Mouse (Mus musculus) liver, embryonic 13.5 days (tissue): ENCODE data around the gene Hspa1a. TPM values are rescaled to one million over a fixed set of nuclear protein-coding genes. Genes with fewer than 3 reads are reported as not detected.
"Not testable (repeated sequence)": the region's sequence is repeated elsewhere in the genome, so short reads cannot be mapped to it uniquely, and the experiment has no call there.

Experiments
- ATAC-seq: fragments of 200-750 bp; cut with Nextera tagmentation; 2 replicates; pipeline ENCODE4 v1.8.0; 2017; ENCODE audit warnings: low read depth, mild to moderate bottlenecking, moderate number of reproducible peaks, moderate library complexity
- DNase-seq: peaks from one replicate; pipeline ENCODE4 v3.0.0; 2022
- H3K27ac ChIP-seq: fragments of 300-500 bp; sonication (generic); 2 replicates; pipeline ENCODE4 v1.5.1; 2015; ENCODE audit warnings: moderate library complexity, mild to moderate bottlenecking, inconsistent platforms
- H3K27me3 ChIP-seq: fragments of 300-500 bp; sonication (generic); 2 replicates; pipeline ENCODE4 v1.6.1; 2015; ENCODE audit warnings: mild to moderate bottlenecking, inconsistent platforms
- H3K36me3 ChIP-seq: fragments of 300-500 bp; sonication (generic); 2 replicates; pipeline ENCODE4 v1.6.1; 2015; ENCODE audit warnings: mild to moderate bottlenecking, inconsistent platforms
- H3K4me1 ChIP-seq: fragments of 300-500 bp; sonication (generic); replicated peaks from 2 replicates; pipeline ENCODE4 v1.6.1; 2015; ENCODE audit warnings: inconsistent platforms
- H3K4me2 ChIP-seq: fragments of 300-500 bp; sonication (generic); 2 replicates; pipeline ENCODE4 v1.6.1; 2015; ENCODE audit warnings: inconsistent platforms, mild to moderate bottlenecking, moderate library complexity
- H3K4me3 ChIP-seq: fragments of 300-500 bp; sonication (generic); replicated peaks from 2 replicates; pipeline ENCODE4 v1.5.1; 2015; ENCODE audit warnings: mild to moderate bottlenecking, inconsistent platforms
- H3K9ac ChIP-seq: fragments of 300-500 bp; sonication (generic); 2 replicates; pipeline ENCODE4 v1.6.1; 2015; ENCODE audit warnings: mild to moderate bottlenecking, inconsistent platforms
- H3K9me3 ChIP-seq: fragments of 300-500 bp; sonication (generic); replicated peaks from 2 replicates; pipeline ENCODE4 v1.6.1; 2016; ENCODE audit warnings: inconsistent platforms
- WGBS: fragments of 180-500 bp; shearing (Covaris S2); methylation state at CpG from one replicate; pipeline ENCODE4 v1.1.7; 2015; ENCODE audit not compliant: insufficient replicate concordance; 5-methylcytosine and 5-hydroxymethylcytosine counted together
- polyA plus RNA-seq: library from polyadenylated mRNA; unstranded; fragments of >200 nt; fragmentation: Nextera tagmentation; extraction: Ambion mirVana; gene quantifications from 2 replicates; pipeline ENCODE4 v1.2.1, GENCODE M21; 2015

Gene Hspa1a
- polyA plus RNA-seq, 1 experiment from 2014 or later, result 2.1 TPM

DNA sequence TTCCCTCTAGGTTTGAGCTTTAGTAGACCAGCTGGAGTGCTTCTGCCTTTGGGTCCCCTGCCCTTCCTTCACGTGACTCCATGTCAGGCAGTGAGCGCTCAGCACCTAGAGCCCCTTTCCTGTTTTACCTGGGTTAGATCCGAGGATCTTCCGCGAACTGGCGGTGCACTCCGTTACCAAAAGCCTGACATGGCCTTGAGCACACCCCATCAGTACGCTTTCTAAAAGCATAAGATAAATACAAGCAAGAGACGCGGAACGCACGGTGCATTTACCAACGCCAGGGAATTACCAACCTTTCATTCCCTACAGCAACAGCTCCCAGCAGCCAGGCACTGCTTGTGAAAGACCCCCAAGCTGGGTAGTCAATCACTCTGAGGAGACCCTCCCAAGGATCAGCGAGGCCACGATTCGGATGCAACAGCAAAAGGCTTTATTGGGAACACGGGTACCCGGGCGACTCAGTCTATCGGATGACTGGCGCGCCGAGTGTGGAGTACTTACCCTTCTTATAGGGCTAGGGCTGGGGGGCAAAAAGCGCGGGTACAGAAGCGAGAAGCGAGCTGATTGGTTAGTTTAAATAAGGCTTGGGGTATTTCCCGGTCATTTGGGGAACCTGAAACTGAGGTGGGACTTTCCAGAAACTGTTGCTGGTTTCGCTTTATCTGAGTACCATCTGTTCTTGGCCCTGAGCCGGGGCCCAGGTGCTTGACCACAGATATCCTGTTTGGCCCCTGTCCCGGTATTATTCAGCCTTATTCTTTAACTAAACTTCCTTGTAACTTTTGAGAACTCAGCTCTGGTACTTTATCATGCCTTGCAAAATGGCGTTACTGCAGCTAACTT is 28.1 kb upstream of the Hspa1a start:
- peak overlapping the region; percentile 91 for H3K9ac ChIP-seq
- H3K4me1 ChIP-seq, result peaks cover 76% of the 10 kb centered on the region
- not testable (repeated sequence) for H3K9me3 ChIP-seq, H3K27me3 ChIP-seq
- 5% methylated on average over 31 of the region's 32 CpGs for WGBS
- DNase-seq (peak; percentile 73), ATAC-seq (peak; percentile 24)
- H3K36me3 ChIP-seq, result peaks cover 51% of the 10 kb centered on the region
- H3K4me3 ChIP-seq, result peak overlapping the region; percentile 79
- H3K4me2 ChIP-seq, result peak overlapping the region; percentile 85
- peak overlapping the region; percentile 97 for H3K27ac ChIP-seq

DNA sequence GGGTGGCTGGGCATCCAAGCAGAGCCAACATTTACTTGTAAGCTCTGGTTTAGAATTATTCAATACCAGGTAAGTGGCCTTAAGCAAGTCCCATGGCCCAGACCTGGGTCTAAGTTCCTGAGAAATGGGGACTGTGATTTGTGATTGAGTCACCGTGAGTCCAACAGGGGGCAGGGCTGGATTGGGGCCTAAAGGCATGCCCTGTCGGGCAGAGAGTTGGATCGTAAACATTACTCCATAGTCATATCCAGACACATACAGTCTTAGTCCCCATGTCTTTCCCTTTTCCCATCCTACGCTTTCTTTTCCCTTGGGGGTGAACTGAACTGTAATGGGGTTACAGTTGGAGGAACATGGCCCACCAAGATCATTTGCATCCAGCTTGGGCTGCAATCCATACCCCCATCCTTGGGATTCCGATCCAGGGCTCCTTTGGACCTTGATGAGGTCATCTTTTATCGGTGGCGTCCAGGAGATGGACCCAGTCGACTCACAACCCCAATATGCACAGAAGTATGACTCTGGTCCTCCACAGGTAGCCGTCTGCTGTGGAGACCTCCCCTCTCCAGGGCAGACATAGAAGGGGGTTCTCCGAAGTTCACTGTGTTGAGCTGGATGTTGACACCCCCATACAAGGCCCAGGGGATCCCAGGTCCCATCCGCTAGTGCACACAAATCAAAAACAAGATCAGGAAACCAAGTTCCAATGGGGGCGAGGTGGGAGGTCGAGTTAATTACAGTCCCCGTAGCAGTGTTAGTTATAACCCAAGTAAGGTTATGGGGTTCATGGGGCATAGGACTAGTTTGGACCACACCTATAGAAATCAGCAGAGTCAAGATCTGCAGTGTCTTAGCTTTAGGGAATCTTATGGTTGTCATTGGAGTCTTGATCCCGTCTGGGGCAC is 26.8 kb upstream of the Hspa1a start:
- no peak for DNase-seq
- Histone ChIP-seq H3K36me3 (peaks cover 39% of the 10 kb centered on the region), H3K27me3 (no peaks in the 10 kb centered on the region), H3K27ac (peak overlapping the region; percentile 97), H3K9ac (peak overlapping the region; percentile 86), H3K4me3 (peak overlapping the region; percentile 79), H3K4me2 (peak overlapping the region; percentile 85), H3K9me3 (no peaks in the 10 kb centered on the region), H3K4me1 (peaks cover 66% of the 10 kb centered on the region)
- ATAC-seq, result no peak
- WGBS, result 71% methylated on average over 15 of the region's 15 CpGs

DNA sequence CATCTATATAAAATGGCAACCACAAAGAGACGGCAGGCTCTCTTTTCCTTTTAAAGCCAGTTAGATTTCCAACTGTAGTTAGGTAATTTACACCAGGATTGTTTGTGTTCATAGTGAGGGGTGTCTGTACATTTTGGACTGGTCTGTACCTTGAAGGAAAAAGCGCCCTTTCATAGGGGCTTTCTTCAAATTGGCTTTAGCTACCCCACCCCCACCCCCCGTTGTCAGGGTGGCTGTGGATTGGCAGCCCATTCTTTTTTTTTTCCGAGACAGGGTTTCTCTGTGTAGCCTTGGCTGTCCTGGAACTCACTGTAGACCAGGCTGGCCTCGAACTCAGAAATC is 25.2 kb upstream of the Hspa1a start:
- DNase-seq (no peak), ATAC-seq (no peak)
- peak overlapping the region; percentile 85 for H3K4me2 ChIP-seq
- H3K36me3 ChIP-seq, result peaks cover 39% of the 10 kb centered on the region
- H3K4me3 ChIP-seq, result peak overlapping the region; percentile 79
- H3K9ac ChIP-seq, result peak overlapping the region; percentile 86
- H3K9me3 ChIP-seq, result no peaks in the 10 kb centered on the region
- WGBS, result 65% methylated on average over 5 of the region's 5 CpGs
- H3K4me1 ChIP-seq, result peaks cover 49% of the 10 kb centered on the region
- H3K27me3 ChIP-seq, result no peaks in the 10 kb centered on the region
- peak overlapping the region; percentile 97 for H3K27ac ChIP-seq

DNA sequence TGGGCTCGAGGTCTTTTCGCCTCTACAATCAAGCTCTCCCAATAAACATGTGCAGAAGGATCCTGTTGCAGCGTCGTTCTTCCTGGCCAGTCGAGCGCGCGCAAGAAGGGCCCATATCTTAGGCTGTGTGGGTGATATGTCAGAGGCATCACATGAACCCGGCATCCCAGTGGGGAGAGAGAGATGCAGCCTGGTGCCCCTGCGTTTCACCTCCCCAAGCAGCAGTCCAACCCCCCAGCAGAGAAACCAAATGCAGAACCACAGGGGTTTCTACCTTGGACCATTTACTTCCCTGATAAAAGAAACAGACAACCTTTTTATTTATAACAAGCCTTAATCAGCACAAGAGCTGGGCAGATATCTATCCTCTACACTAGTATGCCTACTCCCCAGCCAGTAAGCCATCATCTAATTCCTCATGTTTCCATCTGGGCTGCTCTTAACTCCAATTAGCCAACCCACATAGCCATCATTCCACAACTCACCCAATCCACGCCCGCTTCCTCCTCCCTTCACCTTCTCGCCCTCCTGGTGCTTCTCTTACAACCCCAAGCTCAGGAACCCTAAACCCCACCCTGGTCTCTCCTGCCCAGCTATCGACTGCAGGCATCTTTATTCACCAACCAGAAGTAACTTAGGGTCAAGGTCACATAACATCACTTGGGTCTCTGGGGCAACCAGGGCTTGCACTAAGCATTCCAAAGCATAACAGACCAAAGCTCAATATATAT is 24.6 kb upstream of the Hspa1a start:
- H3K4me3 ChIP-seq, result peak overlapping the region; percentile 79
- peaks cover 49% of the 10 kb centered on the region for H3K4me1 ChIP-seq
- ATAC-seq (no peak), DNase-seq (no peak)
- H3K27ac ChIP-seq, result peak overlapping the region; percentile 97
- no peaks in the 10 kb centered on the region for H3K9me3 ChIP-seq
- WGBS, result 59% methylated on average over 13 of the region's 14 CpGs
- peak overlapping the region; percentile 85 for H3K4me2 ChIP-seq
- no peaks in the 10 kb centered on the region for H3K27me3 ChIP-seq
- peak overlapping the region; percentile 86 for H3K9ac ChIP-seq
- peaks cover 42% of the 10 kb centered on the region for H3K36me3 ChIP-seq

DNA sequence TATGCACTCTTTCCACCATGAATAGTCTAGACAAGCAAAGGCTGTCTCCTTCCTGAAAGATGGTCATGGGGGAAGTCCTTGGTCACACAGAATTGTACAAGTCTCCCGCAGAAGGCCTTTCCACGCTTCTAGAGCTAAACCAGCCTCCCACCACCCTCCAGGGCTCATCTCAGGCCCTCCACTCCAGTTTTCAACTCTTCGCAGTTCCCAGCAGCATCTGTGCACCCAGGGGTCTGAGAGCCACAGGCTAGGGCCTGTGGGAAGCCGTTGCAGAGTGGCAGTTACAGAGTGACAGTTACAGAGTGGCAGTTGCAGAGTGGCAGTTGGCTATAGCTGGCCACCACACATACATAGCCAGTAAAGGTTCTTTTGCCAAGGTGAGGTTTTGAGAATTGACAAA is 24.0 kb upstream of the Hspa1a start:
- WGBS, result 87% methylated on average over 4 of the region's 4 CpGs
- H3K4me2 ChIP-seq, result peak overlapping the region; percentile 43; the same call in 1 of the 2 replicates
- not testable (repeated sequence) for H3K9ac ChIP-seq

DNA sequence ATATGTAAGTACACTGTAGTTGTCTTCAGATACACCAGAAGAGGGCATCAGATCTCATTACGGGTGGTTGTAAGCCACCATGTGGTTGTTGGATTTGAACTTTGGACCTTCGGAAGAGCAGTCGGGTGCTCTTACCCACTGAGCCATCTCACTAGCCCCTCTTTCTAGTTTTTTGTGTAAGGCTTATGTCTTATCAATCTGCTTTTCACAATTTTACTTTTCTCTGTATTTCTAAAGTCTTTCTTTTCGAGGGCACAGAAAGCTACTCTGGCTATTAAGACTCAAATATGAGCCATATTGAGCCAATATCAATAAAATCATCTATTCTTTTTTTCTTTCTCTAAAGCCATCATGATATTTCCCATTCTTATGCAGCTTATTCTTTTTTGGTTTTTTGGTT is 23.2 kb upstream of the Hspa1a start:
- H3K4me2 ChIP-seq, result peak overlapping the region; percentile 43; the same call in 1 of the 2 replicates
- not testable (repeated sequence) for ATAC-seq
- H3K36me3 ChIP-seq, result peaks cover 55% of the 10 kb centered on the region

More for the DNA sequence above, 24.0 kb upstream of the Hspa1a start:
- Histone ChIP-seq H3K27ac (peak overlapping the region; percentile 73), H3K4me3 (peak overlapping the region; percentile 28), H3K4me1 (peaks cover 49% of the 10 kb centered on the region), H3K36me3 (peaks cover 48% of the 10 kb centered on the region)
- ATAC-seq, H3K9me3 ChIP-seq, DNase-seq, H3K27me3 ChIP-seq: not testable (repeated sequence)

DNA sequence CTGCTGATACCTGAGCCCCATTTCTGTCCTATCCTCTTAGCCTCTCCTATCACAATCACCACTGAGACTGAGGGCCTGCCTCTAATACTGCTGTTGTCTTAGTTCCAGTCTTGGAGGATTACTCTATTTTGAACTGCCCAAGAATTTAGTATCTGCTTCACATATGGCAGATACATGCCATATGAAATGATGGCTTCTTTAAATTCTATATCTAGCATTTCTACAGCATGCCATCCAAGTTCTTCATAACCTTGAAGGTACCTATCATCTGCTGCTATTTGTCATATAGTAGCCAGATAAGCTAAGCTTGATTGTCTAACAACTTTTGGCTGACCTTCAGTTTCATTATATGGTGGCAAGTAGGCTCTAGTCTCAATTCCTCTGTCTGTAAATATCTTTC is 22.8 kb upstream of the Hspa1a start:
- H3K4me3 ChIP-seq, result no peak overlapping the region
- H3K27me3 ChIP-seq, result no peaks in the 10 kb centered on the region
- no peak overlapping the region for H3K9ac ChIP-seq
- H3K27ac ChIP-seq, result peak overlapping the region; percentile 61
- H3K4me2 ChIP-seq, result no peak overlapping the region
- peaks cover 55% of the 10 kb centered on the region for H3K36me3 ChIP-seq
- no peak for ATAC-seq
- no peak for DNase-seq
- no peaks in the 10 kb centered on the region for H3K9me3 ChIP-seq
- H3K4me1 ChIP-seq, result peaks cover 45% of the 10 kb centered on the region

More for the DNA sequence above, 23.2 kb upstream of the Hspa1a start:
- not testable (repeated sequence) for H3K4me3 ChIP-seq, H3K27ac ChIP-seq, DNase-seq, H3K27me3 ChIP-seq, H3K9ac ChIP-seq, H3K9me3 ChIP-seq
- WGBS, result 75% methylated on average over 4 of the region's 4 CpGs
- peaks cover 49% of the 10 kb centered on the region for H3K4me1 ChIP-seq

DNA sequence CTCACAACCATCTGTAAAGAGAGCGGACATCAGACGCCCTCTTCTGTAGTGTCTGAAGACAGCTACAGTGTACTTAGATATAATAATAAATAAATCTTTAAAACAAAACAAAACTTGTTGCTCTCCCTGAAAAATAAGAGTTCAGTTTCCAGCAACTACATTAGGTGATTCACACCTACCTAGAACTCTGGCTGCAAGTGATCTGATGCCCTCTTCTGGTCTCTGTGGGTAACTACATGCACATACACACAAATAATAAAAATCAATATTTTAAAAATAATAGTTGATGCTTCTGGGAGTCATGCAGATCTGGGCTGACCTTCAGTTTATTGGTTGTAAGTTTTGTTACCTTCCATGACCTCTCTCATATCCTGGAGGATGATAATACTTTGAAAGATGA is 12.3 kb upstream of the Hspa1a start:
- Histone ChIP-seq H3K4me3 (no peak overlapping the region), H3K36me3 (peaks cover 33% of the 10 kb centered on the region), H3K27ac (no peak overlapping the region), H3K9me3 (no peaks in the 10 kb centered on the region), H3K4me2 (no peak overlapping the region), H3K4me1 (peaks cover 37% of the 10 kb centered on the region), H3K9ac (0 out of 2 replicates have a peak overlapping the region, but pooled peaks have one; percentile 4), H3K27me3 (no peaks in the 10 kb centered on the region)
- WGBS, result 63% methylated on average over 2 of the region's 2 CpGs
- ATAC-seq (no peak), DNase-seq (no peak)

DNA sequence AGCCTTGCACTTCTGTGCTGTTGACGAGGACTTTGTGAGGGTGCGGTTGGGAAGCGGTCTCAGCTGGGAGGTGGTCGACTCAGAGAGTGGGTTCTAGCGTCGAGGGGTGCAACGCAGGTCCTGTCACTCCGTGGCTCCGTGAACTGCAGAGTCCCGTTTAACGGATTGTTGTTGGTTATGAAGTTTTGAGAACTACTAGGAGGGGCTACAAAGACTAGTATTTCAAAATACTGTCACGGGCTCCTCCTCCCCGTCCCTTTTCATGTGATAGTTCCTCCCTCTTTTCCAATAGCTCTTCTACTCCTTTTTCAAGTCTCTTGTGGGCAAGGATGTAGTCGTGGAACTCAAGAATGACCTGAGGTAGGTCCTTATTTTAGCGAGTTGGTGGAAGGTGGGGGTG is 10.4 kb upstream of the Hspa1a start:
- H3K9ac ChIP-seq, result peak overlapping the region; percentile 88
- H3K27ac ChIP-seq, result peak overlapping the region; percentile 94
- no peak for DNase-seq
- peak overlapping the region; percentile 78 for H3K4me2 ChIP-seq
- peak overlapping the region; percentile 79 for H3K4me3 ChIP-seq
- no peak; the same call in 1 of the 2 replicates for ATAC-seq
- H3K36me3 ChIP-seq, result peaks cover 29% of the 10 kb centered on the region
- no peaks in the 10 kb centered on the region for H3K27me3 ChIP-seq
- H3K4me1 ChIP-seq, result peaks cover 37% of the 10 kb centered on the region
- H3K9me3 ChIP-seq, result no peaks in the 10 kb centered on the region
- under 1% methylated on average over 15 of the region's 15 CpGs for WGBS

DNA sequence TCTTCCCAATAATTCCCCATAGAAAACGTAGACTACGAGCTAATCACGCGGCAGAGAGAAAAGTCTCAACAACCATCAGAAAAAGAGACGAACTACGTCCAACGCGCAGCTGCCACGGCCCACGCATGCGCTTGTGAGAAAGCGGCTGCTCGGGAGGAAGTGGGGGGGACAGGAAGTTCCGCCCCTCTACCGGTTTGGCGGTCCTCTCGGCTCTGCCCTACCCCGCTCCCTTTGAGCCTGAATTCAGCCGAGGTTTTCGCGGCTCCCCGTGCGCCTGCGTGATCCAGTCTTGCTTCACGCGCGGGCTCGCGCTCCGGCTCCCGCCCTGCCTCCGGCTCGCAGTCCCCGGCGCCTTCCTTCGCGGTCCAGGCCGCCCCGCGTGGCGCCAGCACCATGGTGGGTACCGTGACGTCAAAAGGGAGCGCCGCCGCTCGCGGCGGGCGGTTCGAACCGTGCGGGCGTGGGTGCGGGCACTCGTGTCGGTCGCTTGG is 9.8 kb upstream of the Hspa1a start, which contains the start of gene Lsm2:
TSS of gene Lsm2 (plus strand) at position 173 of the 491 bp plus-strand sequence.
- ATAC-seq, result peak; percentile 93
- DNase-seq, result peak; percentile 88
- H3K4me3 ChIP-seq, result peak within 1 kb of the TSS; percentile 79
- peaks cover 32% of the 10 kb centered on the region for H3K36me3 ChIP-seq
- H3K4me1 ChIP-seq, result peaks cover 37% of the 10 kb centered on the region
- no peaks in the 10 kb centered on the region for H3K27me3 ChIP-seq
- 0% methylated on average over 56 of the region's 58 CpGs for WGBS
- H3K27ac ChIP-seq, result peak within 1 kb of the TSS; percentile 94
- H3K9me3 ChIP-seq, result no peaks in the 10 kb centered on the region
- H3K4me2 ChIP-seq, result peak within 1 kb of the TSS; percentile 78
- H3K9ac ChIP-seq, result peak within 1 kb of the TSS; percentile 88
